Mouse (Mus musculus): ENCODE data around the gene Zfp668. TPM values are rescaled to one million over a fixed set of nuclear protein-coding genes. Genes with fewer than 3 reads are reported as not detected.

Zfp668 gene
- polyA plus RNA-seq (2012; rRNA removed): 21.7 and 31.7 TPM in 2 replicates

DNA sequence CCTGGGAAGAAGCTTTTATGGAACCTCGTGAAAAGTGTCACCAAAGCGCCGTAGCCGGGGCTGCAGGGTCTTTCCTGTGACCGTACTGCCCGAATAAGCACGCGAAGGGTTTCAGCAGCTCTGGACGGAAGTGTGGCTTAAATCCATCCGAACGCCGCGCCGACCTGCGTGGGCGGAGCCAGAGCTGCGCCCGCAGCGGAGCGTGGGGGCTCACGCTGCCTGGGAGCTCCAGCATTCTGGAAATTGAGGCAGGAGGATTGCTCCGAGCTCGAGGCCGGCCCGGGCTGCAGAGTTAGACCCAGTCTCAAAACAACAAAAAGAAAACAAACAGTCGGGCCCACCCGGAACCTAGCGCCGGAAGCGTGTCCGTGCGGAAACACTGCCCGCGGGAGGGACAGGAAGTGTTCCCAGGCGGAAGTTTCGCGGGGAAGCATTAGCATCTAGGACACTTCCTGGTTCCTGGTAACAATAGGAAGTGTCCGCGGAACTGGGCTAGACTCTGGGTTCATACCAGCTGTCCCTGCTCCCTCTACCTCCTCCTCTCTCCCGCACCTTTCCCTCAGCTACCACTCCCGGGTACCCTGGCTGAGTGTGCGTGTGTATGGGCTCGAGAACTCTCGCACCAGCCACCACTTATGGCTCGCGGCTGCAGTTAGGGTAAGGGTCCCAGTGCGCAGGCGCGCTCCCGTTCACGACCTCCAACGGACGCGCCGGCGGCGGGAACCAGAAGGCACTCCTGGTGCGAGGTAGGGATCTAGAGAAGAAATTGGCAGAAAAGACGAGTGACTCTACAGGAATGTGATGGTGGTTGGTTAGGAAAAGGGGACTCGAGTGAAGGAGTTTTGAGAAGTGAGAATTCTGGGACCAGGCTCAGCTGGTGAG is at the start of gene Zfp668:
Gene Zfp668 (minus strand): TSS at position 362 of the 882 bp plus-strand sequence.
- TF ChIP-seq POLR2A (IDR thresholded peaks at IDR 0.05; ENCODE audit: borderline replicate concordance, extremely low read depth, insufficient read depth, insufficient read length, poor library complexity, severe bottlenecking) (peak; percentile 75; the same call in 1 of the 2 replicates), CTCF (IDR thresholded peaks at IDR 0.05; ENCODE audit: borderline replicate concordance, extremely low read depth, insufficient read depth, insufficient read length) (no peak)
- peak; percentile 99 for DNase-seq (ENCODE audit: low read depth)

DNA sequence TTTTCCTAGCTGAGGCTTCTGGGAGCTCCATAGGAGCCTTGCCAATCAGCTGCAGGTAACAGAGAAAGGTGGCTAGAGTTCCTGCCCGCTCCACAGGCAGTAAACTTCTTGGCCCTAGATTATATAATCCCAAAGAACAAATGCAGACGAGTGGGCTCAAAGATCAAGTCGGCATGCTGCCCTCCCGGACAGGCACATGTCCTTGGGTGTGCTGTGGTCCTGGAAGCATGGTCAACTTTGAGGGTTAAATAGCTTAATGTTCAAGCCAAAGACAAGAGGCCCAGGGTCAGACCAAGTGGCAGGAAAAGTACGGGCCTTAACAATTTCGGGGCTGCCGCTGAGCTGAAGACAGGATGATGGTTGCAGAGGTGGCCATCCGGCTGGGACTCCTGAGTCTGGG is 49.4 kb upstream of the Zfp668 start:
- TF ChIP-seq POLR2A (IDR thresholded peaks at IDR 0.05; ENCODE audit: borderline replicate concordance, extremely low read depth, insufficient read depth, insufficient read length, poor library complexity, severe bottlenecking): no peak
- TF ChIP-seq CTCF (IDR thresholded peaks at IDR 0.05; ENCODE audit: borderline replicate concordance, extremely low read depth, insufficient read depth, insufficient read length): no peak
- no peak for DNase-seq (ENCODE audit: low read depth)

DNA sequence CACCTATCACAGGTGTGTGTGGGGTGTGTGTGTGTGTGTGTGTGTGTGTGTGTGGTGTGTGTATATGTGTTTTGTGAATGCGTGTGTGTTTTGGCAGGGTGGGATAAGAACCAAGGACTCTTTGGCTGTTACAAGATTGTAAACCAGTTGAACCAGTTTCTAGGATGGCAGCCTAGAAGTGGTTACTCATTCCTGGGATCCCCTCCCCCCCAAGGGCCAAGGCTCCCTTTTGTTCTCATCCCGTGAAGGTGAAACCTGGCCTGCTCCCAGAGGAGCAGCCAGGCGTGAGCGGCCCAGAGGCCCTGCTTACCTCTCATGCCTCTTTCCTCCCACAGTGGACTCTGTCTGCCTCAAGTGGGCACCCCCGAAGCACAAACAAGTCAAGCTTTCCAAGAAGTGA is 48.6 kb upstream of the Zfp668 start:
- TF ChIP-seq CTCF (IDR thresholded peaks at IDR 0.05; ENCODE audit: borderline replicate concordance, extremely low read depth, insufficient read depth, insufficient read length) (no peak), POLR2A (IDR thresholded peaks at IDR 0.05; ENCODE audit: borderline replicate concordance, extremely low read depth, insufficient read depth, insufficient read length, poor library complexity, severe bottlenecking) (no peak)
- DNase-seq (ENCODE audit: low read depth): no peak

DNA sequence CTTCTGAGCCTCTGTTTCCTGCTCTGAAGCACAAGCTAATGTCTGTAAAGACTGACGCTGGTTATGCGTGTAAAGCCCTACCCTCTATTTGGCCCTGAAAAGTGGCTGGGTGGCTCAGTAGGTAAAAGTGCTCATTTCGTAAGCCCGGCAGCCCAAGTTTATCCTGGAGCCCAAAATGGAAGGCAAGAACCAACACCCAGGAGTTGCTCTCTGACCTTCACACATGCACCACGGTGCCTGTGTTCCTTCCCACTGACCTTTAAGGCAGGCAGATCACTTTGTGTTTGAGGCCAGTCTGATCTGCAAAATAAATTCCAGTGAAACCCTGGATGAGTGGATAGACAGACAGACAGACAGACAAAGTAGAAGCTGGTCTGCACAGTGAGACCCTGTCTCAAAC is 47.1 kb upstream of the Zfp668 start:
- TF ChIP-seq CTCF (IDR thresholded peaks at IDR 0.05; ENCODE audit: borderline replicate concordance, extremely low read depth, insufficient read depth, insufficient read length): no peak
- TF ChIP-seq POLR2A (IDR thresholded peaks at IDR 0.05; ENCODE audit: borderline replicate concordance, extremely low read depth, insufficient read depth, insufficient read length, poor library complexity, severe bottlenecking): no peak
- no peak for DNase-seq (ENCODE audit: low read depth)

DNA sequence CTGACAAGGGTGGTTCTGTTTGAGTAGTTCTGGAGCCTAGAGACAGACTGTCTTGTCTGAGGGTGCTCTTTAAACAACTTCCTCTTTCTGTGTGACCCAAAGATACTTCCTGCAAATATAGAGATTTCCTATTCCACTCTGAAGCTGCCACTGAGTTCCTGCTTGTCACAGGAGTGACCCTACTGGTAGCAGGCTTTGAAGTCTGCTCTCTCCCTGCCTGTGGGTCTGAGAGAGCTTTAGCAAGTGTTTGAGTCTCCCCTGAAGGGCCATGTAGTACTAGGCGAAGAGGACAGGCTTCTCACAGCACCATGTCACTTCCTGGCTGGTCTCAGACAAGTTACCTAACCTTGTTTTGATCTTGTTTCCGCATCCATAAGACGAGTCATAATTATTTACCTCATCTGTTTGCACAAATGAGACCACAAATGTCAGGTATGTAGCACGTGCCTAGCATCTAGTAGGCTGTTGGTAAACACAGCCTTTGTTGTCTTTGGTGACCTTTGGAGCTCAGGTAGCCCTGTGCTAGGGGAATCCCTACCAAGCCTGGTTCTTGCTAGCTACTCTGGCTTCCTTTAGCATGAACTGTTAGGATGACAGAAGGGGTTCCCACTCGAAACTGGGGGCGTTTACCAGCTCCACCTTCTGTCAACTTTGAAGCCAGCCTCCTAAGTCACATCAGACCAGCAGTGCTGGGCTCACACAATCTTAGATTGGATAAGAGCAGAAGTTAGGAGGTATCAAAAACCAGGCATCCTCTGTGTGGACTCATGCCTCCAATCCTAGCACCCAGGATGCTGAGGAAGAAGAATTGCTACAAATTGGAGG is 46.0 kb upstream of the Zfp668 start:
- TF ChIP-seq POLR2A (IDR thresholded peaks at IDR 0.05; ENCODE audit: borderline replicate concordance, extremely low read depth, insufficient read depth, insufficient read length, poor library complexity, severe bottlenecking): no peak
- no peak for DNase-seq (ENCODE audit: low read depth)

DNA sequence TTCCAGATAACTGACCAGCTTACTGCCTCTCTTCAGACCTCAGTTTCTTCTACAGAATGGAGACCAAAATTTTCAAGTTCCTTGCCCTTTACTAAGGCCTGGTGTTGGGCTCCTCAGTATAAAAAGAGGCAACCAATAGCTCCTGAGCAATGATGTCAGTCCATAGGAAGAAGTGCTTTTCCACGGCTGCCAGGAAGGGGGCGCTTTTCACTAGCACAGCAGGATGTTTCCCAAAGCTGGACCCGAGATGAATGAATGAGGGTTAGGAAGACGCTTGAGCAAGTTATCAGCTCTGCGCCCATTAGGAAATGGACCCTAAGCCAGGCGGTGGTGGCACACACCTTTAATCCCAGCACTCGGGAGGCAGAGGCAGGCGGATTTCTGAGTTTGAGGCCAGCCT is 44.9 kb upstream of the Zfp668 start:
- DNase-seq (ENCODE audit: low read depth): peak; percentile 7
- TF ChIP-seq CTCF (IDR thresholded peaks at IDR 0.05; ENCODE audit: borderline replicate concordance, extremely low read depth, insufficient read depth, insufficient read length) (peak; percentile 40; the same call in 1 of the 2 replicates), POLR2A (IDR thresholded peaks at IDR 0.05; ENCODE audit: borderline replicate concordance, extremely low read depth, insufficient read depth, insufficient read length, poor library complexity, severe bottlenecking) (no peak)

DNA sequence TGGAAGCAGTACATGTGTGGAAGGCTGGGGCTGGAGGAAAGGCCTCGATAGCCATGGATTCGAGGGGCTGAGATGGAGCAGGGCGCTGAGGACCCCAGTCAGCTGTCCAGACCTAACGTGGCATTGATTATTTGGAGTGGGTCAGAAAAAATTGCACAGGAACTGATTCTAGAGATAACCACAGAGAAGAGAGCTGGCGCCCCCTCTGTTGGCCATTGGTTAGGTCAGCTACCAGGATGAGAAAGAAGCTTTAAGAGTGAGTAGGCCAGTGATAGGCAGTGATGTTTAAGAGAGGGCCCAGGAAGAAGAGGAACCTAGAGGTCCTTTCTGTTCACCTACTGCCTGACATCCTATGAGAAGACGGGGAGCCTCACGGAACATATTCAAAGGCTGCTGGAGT is 42.7 kb upstream of the Zfp668 start:
- TF ChIP-seq CTCF (IDR thresholded peaks at IDR 0.05; ENCODE audit: borderline replicate concordance, extremely low read depth, insufficient read depth, insufficient read length): peak; percentile 40; the same call in 1 of the 2 replicates
- no peak for TF ChIP-seq POLR2A (IDR thresholded peaks at IDR 0.05; ENCODE audit: borderline replicate concordance, extremely low read depth, insufficient read depth, insufficient read length, poor library complexity, severe bottlenecking)

DNA sequence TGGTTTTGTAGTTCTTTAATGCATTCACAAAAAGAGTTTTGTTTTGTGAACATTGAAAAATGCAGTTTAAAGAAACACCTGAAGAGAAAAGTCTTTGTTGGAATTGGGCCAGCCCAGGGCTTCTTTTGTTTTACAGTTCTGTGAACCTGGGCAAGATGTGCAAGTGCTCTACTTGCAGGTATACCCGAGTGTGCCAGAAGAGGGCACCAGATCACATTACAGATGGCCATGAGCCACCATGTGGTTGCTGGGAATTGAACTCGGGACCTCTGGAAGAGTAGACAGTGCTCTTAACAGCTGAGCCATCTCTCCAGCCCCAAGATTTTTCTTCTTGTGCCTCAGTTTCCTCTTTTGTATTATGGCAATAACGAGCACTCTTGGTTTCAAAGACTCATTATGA is 41.6 kb upstream of the Zfp668 start:
- DNase-seq (ENCODE audit: low read depth): peak; percentile 36
- TF ChIP-seq POLR2A (IDR thresholded peaks at IDR 0.05; ENCODE audit: borderline replicate concordance, extremely low read depth, insufficient read depth, insufficient read length, poor library complexity, severe bottlenecking): no peak
- peak; percentile 45; the same call in 1 of the 2 replicates for TF ChIP-seq CTCF (IDR thresholded peaks at IDR 0.05; ENCODE audit: borderline replicate concordance, extremely low read depth, insufficient read depth, insufficient read length)

More for the DNA sequence above, 42.7 kb upstream of the Zfp668 start:
- no peak for DNase-seq (ENCODE audit: low read depth)

DNA sequence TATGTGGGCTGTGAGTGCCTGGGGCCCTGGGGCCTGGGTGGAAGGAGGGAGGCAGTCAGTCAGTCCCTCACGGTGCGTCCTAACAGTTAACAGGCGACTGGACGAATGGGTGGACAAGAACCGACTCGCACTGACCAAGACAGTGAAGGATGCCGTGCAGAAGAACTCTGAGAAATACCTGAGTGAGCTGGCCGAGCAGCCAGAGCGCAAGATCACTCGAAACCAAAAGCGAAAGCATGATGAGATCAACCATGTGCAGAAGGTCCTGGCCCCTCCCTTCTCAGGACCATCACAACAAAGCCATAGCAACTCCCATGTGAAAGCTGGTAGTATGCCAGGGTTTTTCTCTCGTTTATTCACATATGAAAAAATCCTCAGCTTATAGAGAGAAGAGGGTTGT is 38.7 kb upstream of the Zfp668 start:
- no peak for DNase-seq (ENCODE audit: low read depth)
- TF ChIP-seq CTCF (IDR thresholded peaks at IDR 0.05; ENCODE audit: borderline replicate concordance, extremely low read depth, insufficient read depth, insufficient read length) (no peak), POLR2A (IDR thresholded peaks at IDR 0.05; ENCODE audit: borderline replicate concordance, extremely low read depth, insufficient read depth, insufficient read length, poor library complexity, severe bottlenecking) (no peak)

DNA sequence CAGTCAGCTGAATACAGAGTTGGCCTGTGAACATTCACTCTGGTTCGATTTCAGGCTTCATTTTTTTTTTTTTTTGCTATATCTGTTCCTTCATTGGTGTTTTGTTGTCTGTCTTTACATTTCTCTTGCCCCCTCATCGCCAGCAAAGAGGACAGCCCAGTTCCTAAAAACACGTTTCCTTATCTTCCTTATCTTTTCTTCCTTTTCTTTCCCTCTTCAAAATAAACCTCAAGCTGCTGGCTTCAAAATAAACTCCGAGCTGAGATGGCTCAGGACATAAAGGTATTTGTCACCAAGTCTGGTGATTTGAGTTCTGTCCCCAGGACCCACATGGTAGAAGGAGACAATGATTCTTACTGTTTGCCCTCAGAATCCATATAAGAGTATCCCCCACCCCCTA is 36.3 kb upstream of the Zfp668 start:
- no peak for DNase-seq (ENCODE audit: low read depth)
- TF ChIP-seq CTCF (IDR thresholded peaks at IDR 0.05; ENCODE audit: borderline replicate concordance, extremely low read depth, insufficient read depth, insufficient read length): no peak
- no peak for TF ChIP-seq POLR2A (IDR thresholded peaks at IDR 0.05; ENCODE audit: borderline replicate concordance, extremely low read depth, insufficient read depth, insufficient read length, poor library complexity, severe bottlenecking)

DNA sequence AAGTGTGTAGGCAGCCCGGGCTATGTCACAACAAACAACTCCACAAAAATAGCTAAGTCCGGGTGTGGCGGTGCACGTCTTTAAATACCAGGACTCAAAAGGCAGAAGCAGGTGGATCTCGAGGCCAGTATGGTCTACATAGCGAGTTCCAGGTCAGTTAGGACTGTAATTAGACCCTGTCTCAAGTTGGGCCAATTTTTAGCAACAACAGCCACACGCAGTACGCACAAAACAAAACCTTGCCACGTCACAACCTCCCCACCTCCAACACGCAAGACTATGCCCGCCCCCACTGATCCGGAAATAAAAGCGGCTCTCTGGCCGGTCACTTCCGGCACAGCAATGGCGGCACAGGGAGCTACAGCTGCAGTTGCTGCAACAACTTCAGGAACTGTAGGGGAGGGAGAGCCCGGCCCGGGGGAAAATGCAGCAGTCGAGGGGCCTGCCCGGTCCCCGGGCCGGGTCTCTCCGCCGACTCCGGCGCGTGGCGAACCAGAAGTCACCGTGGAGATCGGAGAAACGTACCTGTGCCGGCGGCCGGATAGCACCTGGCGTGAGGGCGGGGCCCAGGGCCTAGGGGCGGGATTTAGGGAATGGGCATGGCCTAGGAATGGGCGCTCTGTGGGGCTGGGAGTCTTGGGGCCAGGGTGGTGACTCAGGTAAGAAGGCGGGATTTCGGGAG is 35.7 kb upstream of the Zfp668 start, which contains the start of gene Kat8:
Gene Kat8 (plus strand): TSS at position 327 of the 682 bp plus-strand sequence.
- peak; percentile 97 for DNase-seq (ENCODE audit: low read depth)

More for the DNA sequence above, 35.7 kb upstream of the Zfp668 start, which contains the start of gene Kat8:
- no peak for TF ChIP-seq CTCF (IDR thresholded peaks at IDR 0.05; ENCODE audit: borderline replicate concordance, extremely low read depth, insufficient read depth, insufficient read length)
- 0 out of 2 replicates have a peak, but pooled peaks have one; percentile 36 for TF ChIP-seq POLR2A (IDR thresholded peaks at IDR 0.05; ENCODE audit: borderline replicate concordance, extremely low read depth, insufficient read depth, insufficient read length, poor library complexity, severe bottlenecking)

All from brain, embryonic 14.5 days (tissue).